Mouse (Mus musculus) stomach, adult 2 months (tissue): Measurements from ENCODE around the gene Kcnh8. TPM values are rescaled to one million over a fixed set of nuclear protein-coding genes. Genes with fewer than 3 reads are reported as not detected.

Source experiments
- polyA plus RNA-seq: library from polyadenylated mRNA; depleted of rRNA; stranded (reverse); fragments of >200 nt; gene quantifications from 2 replicates; pipeline ENCODE4 v1.2.3, GENCODE M21; 2012; rRNA removed

Kcnh8 gene
- polyA plus RNA-seq = 0.08 and 0.13 TPM in 2 replicates

GRCm38 (mm10) chr17:52602093-52602780, at the start of gene Kcnh8:
Gene Kcnh8, plus strand, starts transcription at chr17:52602709.

